Mouse (Mus musculus) lung, postnatal 0 days (tissue): ENCODE measurements around the gene Top2a.

Experiments
- CTCF ChIP-seq: IDR thresholded peaks from 2 replicates; pipeline ENCODE4 v1.5.1; 2016; ENCODE audit warnings: antibody characterized with exemption, mild to moderate bottlenecking
- EP300 ChIP-seq: IDR thresholded peaks from 2 replicates; pipeline ENCODE4 v1.6.1; 2016; ENCODE audit warnings: antibody characterized with exemption, mild to moderate bottlenecking, control low read depth

DNA sequence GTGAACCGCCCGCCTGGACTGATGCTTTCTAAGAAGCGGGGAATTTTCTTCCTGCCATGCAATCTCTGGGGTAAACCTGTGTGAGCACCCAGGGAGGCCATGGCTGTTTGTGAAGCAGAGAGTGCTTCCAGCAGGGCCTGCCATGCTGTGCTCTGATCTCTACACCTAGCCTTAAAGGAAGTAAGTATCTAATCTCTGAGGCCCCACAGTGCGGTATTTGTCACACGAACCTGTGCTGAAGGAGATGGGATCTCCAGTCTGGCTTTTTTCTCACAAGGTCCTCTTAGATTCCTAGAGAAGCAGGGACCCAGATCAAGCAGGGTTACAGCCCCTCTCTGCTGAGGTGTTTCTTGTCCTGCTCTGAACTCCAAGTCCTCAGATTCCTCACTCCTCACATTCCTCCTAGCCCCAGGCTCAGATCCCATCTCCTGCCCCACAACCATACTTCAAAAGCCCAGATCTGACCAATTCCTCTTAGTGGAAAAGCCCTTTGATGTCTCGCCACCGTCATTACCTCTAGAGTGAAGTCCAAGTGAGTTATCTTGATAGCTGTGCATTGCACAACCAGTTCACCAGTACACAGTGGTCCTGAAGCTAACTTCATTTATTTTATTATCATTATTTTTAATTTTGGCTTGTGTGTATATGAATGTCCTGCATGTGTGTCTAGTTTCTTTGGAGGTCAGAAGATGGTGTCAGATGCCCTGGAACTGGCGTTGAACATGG, 39.6 kb upstream of the Top2a start:
- TF ChIP-seq CTCF = no peak
- no peak for TF ChIP-seq EP300
